Mouse (Mus musculus): ENCODE results near the gene Tfr2.

The Tfr2 gene

GRCm38 (mm10) chr5:137583670-137584169 is 14.1 kb downstream of the Tfr2 start:
- CTCF ChIA-PET: no interaction called here

GRCm38 (mm10) chr5:137584976-137585375 is 15.3 kb downstream of the Tfr2 start:
- CTCF ChIA-PET: interaction anchor here (0.6 kb wide), 1 partner anchor 69 kb away, joined by 4 read pairs; no protein-coding TSS in a partner anchor

- CTCF ChIA-PET: no interaction called here
Measured at GRCm38 (mm10) chr5:137590507-137590906, 20.9 kb downstream of the Tfr2 start.

GRCm38 (mm10) chr5:137595921-137596320 is 26.3 kb downstream of the Tfr2 start:
- CTCF ChIA-PET: interaction anchor here (0.6 kb wide), 1 partner anchor 667 kb away, joined by 3 read pairs; no protein-coding TSS in a partner anchor

- CTCF ChIA-PET: interaction anchor here (0.6 kb wide), 1 partner anchor 668 kb away, joined by 3 read pairs; no protein-coding TSS in a partner anchor
Measured at GRCm38 (mm10) chr5:137596601-137597261, 27.1 kb downstream of the Tfr2 start.

GRCm38 (mm10) chr5:137597625-137598024 is 28.0 kb downstream of the Tfr2 start:
- CTCF ChIA-PET: no interaction called here

GRCm38 (mm10) chr5:137598100-137598826 is 28.6 kb downstream of the Tfr2 start:
- CTCF ChIA-PET: interaction anchor here (0.6 kb wide), 1 partner anchor 40 kb away, joined by 16 read pairs; no protein-coding TSS in a partner anchor

- CTCF ChIA-PET: interaction anchor here (0.5 to 0.6 kb wide), 2 partner anchors 58 to 191 kb away, joined by 3 read pairs; no protein-coding TSS in a partner anchor
Measured at GRCm38 (mm10) chr5:137599600-137599999, 30.0 kb downstream of the Tfr2 start.

- CTCF ChIA-PET: interaction anchor here (0.5 to 0.6 kb wide), 4 partner anchors 32 to 190 kb away, joined by 3 to 10 read pairs (median 4); no protein-coding TSS in a partner anchor
Measured at GRCm38 (mm10) chr5:137600281-137600618, 30.6 kb downstream of the Tfr2 start.

- CTCF ChIA-PET: interaction anchor here (0.5 to 0.6 kb wide), 2 partner anchors 33 to 83 kb away, joined by 5 to 10 read pairs; no protein-coding TSS in a partner anchor
Measured at GRCm38 (mm10) chr5:137600619-137601364, 31.2 kb downstream of the Tfr2 start, which contains the start of gene Mospd3. Mospd3 (minus strand) TSS chr5:137601058.

- CTCF ChIA-PET: no interaction called here
Measured at GRCm38 (mm10) chr5:137601365-137601729, 31.7 kb downstream of the Tfr2 start.

GRCm38 (mm10) chr5:137607860-137608653 is 38.4 kb downstream of the Tfr2 start:
- CTCF ChIA-PET: no interaction called here

GRCm38 (mm10) chr5:137608654-137609190 is 39.1 kb downstream of the Tfr2 start:
- CTCF ChIA-PET: no interaction called here

GRCm38 (mm10) chr5:137609292-137609691 is 39.7 kb downstream of the Tfr2 start:
- CTCF ChIA-PET: no interaction called here

- CTCF ChIA-PET: no interaction called here
Measured at GRCm38 (mm10) chr5:137610056-137610455, 40.4 kb downstream of the Tfr2 start.

- CTCF ChIA-PET: no interaction called here
Measured at GRCm38 (mm10) chr5:137610548-137611244, 41.1 kb downstream of the Tfr2 start.

- CTCF ChIA-PET: interaction anchor here (0.7 kb wide), 2 partner anchors 15 to 38 kb away, joined by 3 to 4 read pairs; no protein-coding TSS in a partner anchor
Measured at GRCm38 (mm10) chr5:137611245-137611602, 41.6 kb downstream of the Tfr2 start.

GRCm38 (mm10) chr5:137613076-137613475 is 43.4 kb downstream of the Tfr2 start:
- CTCF ChIA-PET: no interaction called here

- CTCF ChIA-PET: interaction anchor here (0.7 kb wide), 1 partner anchor 509 kb away, joined by 3 read pairs; no protein-coding TSS in a partner anchor
Measured at GRCm38 (mm10) chr5:137613550-137613949, 43.9 kb downstream of the Tfr2 start, which contains the start of gene Pcolce. Pcolce (minus strand) TSS chr5:137613784.

GRCm38 (mm10) chr5:137614921-137615320 is 45.3 kb downstream of the Tfr2 start:
- CTCF ChIA-PET: interaction anchor here (0.7 kb wide), 1 partner anchor 1750 kb away, joined by 4 read pairs; no protein-coding TSS in a partner anchor

Data from spleen, embryonic (tissue).